Mouse (Mus musculus) olfactory bulb, adult 2 months (tissue): Measurements from ENCODE around the gene Tradd. TPM values are rescaled to one million over a fixed set of nuclear protein-coding genes. Genes with fewer than 3 reads are reported as not detected.

Experiments used
- H3K27ac ChIP-seq: fragments of 200-500 bp; 2 replicates; pipeline ENCODE4 v1.5.1; 2012; ENCODE audit warnings: low read depth, low read length; ENCODE audit not compliant: insufficient read depth
- H3K4me1 ChIP-seq: fragments of 200-500 bp; 2 replicates; pipeline ENCODE4 v1.6.1; 2012; ENCODE audit warnings: low read length; ENCODE audit not compliant: control insufficient read depth, insufficient read depth
- H3K4me3 ChIP-seq: fragments of 200-500 bp; 2 replicates; pipeline ENCODE4 v1.5.1; 2012; ENCODE audit warnings: mild to moderate bottlenecking, low read depth, low read length, moderate library complexity; ENCODE audit not compliant: insufficient read depth
- CTCF ChIP-seq: fragments of 200-500 bp; IDR thresholded peaks from 2 replicates; pipeline ENCODE4 v1.5.1; 2012; ENCODE audit warnings: low read depth, mild to moderate bottlenecking, low read length, moderate library complexity; ENCODE audit not compliant: insufficient read depth
- POLR2A ChIP-seq: fragments of 200-500 bp; IDR thresholded peaks from 2 replicates; pipeline ENCODE4 v1.6.1; 2012; ENCODE audit warnings: mild to moderate bottlenecking, low read depth, low read length, moderate library complexity; ENCODE audit not compliant: insufficient read depth
- WGBS: fragments of 180-500 bp; shearing (Covaris S2); methylation state at CpG from one replicate; pipeline ENCODE4 v1.1.7; 2018; 5-methylcytosine and 5-hydroxymethylcytosine counted together
- polyA plus RNA-seq: library from polyadenylated mRNA; stranded (reverse); fragments of >200 nt; gene quantifications from 2 replicates; pipeline ENCODE4 v1.2.4, GENCODE M21; 2012; ENCODE audit warnings: low replicate concordance; ENCODE audit not compliant: missing spikeins, insufficient read depth, insufficient read length

Gene Tradd
- polyA plus RNA-seq, 1 experiment = not detected

DNA sequence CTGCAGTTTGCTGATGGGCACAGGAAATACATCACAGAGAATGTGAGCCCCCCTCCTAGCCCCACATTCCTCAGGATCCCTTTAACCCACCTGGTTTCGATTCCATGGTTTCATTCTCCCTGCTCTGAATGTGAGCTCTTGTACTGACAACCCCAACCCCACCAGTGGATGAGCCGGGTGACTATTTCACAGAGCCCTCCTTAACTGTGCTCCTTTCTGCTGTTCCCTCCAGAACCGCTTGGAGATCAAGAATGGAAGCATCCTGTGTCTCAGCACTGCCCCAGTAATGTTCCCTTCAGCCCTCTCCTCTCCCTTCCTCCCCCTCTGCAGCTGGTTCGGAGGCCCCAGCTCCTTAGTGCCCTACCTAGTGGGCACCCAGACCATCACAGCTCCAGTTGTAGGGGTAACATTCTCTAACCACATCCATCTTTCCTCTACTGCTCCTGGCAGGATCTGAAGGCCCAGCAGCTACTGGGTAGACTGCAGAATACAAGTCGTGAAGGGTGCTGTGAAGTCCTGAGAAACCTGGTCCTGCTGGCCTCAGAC, 41.8 kb upstream of the Tradd start:
- peaks cover 27% of the 10 kb centered on the region for H3K4me1 ChIP-seq
- 43% methylated on average over 5 of the region's 5 CpGs for WGBS
- no peak overlapping the region for H3K4me3 ChIP-seq
- H3K27ac ChIP-seq = no peak overlapping the region
- TF ChIP-seq CTCF (no peak), POLR2A (no peak; the same call in 1 of the 2 replicates)

- no peak within 1 kb of the TSS; the same call in 1 of the 2 replicates for H3K27ac ChIP-seq
- H3K4me3 ChIP-seq = peak within 1 kb of the TSS; percentile 31
- 4% methylated on average over 30 of the region's 30 CpGs for WGBS
- TF ChIP-seq CTCF = no peak
- no peak for TF ChIP-seq POLR2A
- peaks cover 27% of the 10 kb centered on the region for H3K4me1 ChIP-seq
Measured at GRCm38 (mm10) chr8:105305211-105306145, 41.1 kb upstream of the Tradd start, which contains the start of gene Elmo3. Elmo3 (plus strand) TSS chr8:105305601.

GRCm38 (mm10) chr8:105304325-105305210, 40.2 kb upstream of the Tradd start:
- no peak for TF ChIP-seq CTCF
- H3K4me3 ChIP-seq = no peak overlapping the region
- peaks cover 27% of the 10 kb centered on the region for H3K4me1 ChIP-seq
- no peak overlapping the region; the same call in 1 of the 2 replicates for H3K27ac ChIP-seq
- 47% methylated on average over 9 of the region's 9 CpGs for WGBS

- TF ChIP-seq POLR2A = no peak
- no peak for TF ChIP-seq CTCF
- Histone ChIP-seq H3K4me3 (no peak overlapping the region), H3K27ac (no peak overlapping the region), H3K4me1 (peaks cover 28% of the 10 kb centered on the region)
- 71% methylated on average over 9 of the region's 9 CpGs for WGBS
Measured at GRCm38 (mm10) chr8:105303874-105304273, 39.5 kb upstream of the Tradd start.

DNA sequence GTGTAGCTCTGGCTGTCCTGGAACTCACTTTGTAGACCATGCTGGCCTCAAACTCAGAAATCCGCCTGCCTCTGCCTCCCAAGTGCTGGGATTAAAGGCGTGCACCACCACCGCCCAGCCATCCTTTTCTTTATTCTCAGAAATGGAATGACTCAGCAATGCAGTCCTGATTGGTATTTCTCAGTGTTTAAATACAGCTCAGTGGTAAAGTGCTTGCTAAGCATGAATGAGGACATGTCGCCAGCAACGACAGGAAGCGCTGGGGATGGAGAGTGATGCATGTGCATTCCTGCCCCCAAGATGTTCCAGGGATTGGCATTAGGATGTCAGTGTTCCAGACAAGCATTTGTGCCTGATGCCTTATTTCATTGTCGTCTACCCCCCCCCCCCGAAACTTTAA, 39.0 kb upstream of the Tradd start:
- H3K4me3 ChIP-seq = no peak overlapping the region
- no peak overlapping the region for H3K27ac ChIP-seq
- 63% methylated on average over 8 of the region's 8 CpGs for WGBS
- no peak for TF ChIP-seq CTCF
- TF ChIP-seq POLR2A = no peak
- H3K4me1 ChIP-seq = peaks cover 32% of the 10 kb centered on the region

DNA sequence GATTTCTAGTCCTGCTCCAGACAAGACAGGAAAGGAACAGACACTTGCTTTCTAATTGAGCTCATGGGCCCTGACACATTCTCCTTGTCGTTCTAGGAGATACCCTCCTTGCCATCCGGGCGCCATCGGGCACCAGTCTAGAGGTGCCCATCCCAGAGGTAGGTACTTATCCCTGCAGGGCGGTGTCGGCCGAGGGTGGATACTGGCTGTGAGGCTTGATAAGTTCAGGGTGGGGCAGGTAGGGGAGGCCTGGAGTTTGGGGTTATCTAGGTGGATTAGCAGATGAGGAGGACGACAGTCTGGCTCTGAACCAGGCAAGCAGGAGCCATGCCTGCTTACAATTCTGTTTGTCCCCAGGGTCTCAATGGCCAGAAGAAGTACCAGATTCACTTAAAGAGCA, 35.6 kb upstream of the Tradd start:
- no peak overlapping the region for H3K4me3 ChIP-seq
- H3K4me1 ChIP-seq = peaks cover 21% of the 10 kb centered on the region
- WGBS = 94% methylated on average over 8 of the region's 8 CpGs
- no peak for TF ChIP-seq POLR2A
- no peak for TF ChIP-seq CTCF
- no peak overlapping the region for H3K27ac ChIP-seq

GRCm38 (mm10) chr8:105298351-105299252, 34.2 kb upstream of the Tradd start:
- Histone ChIP-seq H3K27ac (no peak overlapping the region), H3K4me1 (peaks cover 11% of the 10 kb centered on the region), H3K4me3 (peak overlapping the region; percentile 85)
- WGBS = 44% methylated on average over 18 of the region's 18 CpGs
- TF ChIP-seq CTCF (no peak), POLR2A (no peak)

- Histone ChIP-seq H3K4me1 (peaks cover 9% of the 10 kb centered on the region), H3K27ac (0 out of 2 replicates have a peak within 1 kb of the TSS, but pooled peaks have one; percentile 16), H3K4me3 (peak within 1 kb of the TSS; percentile 85)
- under 1% methylated on average over 58 of the region's 58 CpGs for WGBS
- TF ChIP-seq CTCF = no peak
- peak; percentile 90 for TF ChIP-seq POLR2A
Measured at GRCm38 (mm10) chr8:105297511-105298192, 33.2 kb upstream of the Tradd start, which contains the start of gene E2f4. E2f4 (plus strand) TSS chr8:105297663.
